Mouse (Mus musculus) inflammation-experienced regulatory T-cells, adult 6 months (primary cell): ENCODE results near the gene Gm13420. TPM values are rescaled to one million over a fixed set of nuclear protein-coding genes. Genes with fewer than 3 reads are reported as not detected.
A peak's percentile ranks its signal among the peaks of the same experiment; 100 is the strongest.
"Not testable (repeated sequence)": the region's sequence is repeated elsewhere in the genome, so short reads cannot be mapped to it uniquely, and the experiment has no call there.

Experiments used
- ATAC-seq: one replicate; pipeline ENCODE4 v1.8.0; 2017
- polyA plus RNA-seq, 3 experiments: library from polyadenylated mRNA; unstranded; fragments of 100-300 nt; shearing (Covaris generic); gene quantifications; one replicate each; pipeline ENCODE4 v1.2.1; 2017

Gene Gm13420
- polyA plus RNA-seq, 3 experiments from 2014 or later = not detected

GRCm38 (mm10) chr2:29737209-29737925, 14.1 kb downstream of the Gm13420 start:
- no peak for ATAC-seq

GRCm38 (mm10) chr2:29735708-29736107, 15.8 kb downstream of the Gm13420 start:
- ATAC-seq = no peak

GRCm38 (mm10) chr2:29733348-29733747, 18.1 kb downstream of the Gm13420 start:
- no peak for ATAC-seq

GRCm38 (mm10) chr2:29732559-29732958, 18.9 kb downstream of the Gm13420 start:
- ATAC-seq = no peak

- no peak for ATAC-seq
Measured at GRCm38 (mm10) chr2:29731545-29731944, 19.9 kb downstream of the Gm13420 start.

- ATAC-seq = no peak
Measured at GRCm38 (mm10) chr2:29729500-29729899, 22.0 kb downstream of the Gm13420 start.

GRCm38 (mm10) chr2:29724664-29725365, 26.7 kb downstream of the Gm13420 start:
- ATAC-seq = peak; percentile 95

- no peak for ATAC-seq
Measured at GRCm38 (mm10) chr2:29723132-29723531, 28.4 kb downstream of the Gm13420 start.

- no peak for ATAC-seq
Measured at GRCm38 (mm10) chr2:29718581-29718980, 32.9 kb downstream of the Gm13420 start.

GRCm38 (mm10) chr2:29716691-29717090, 34.8 kb downstream of the Gm13420 start:
- ATAC-seq = no peak

- no peak for ATAC-seq
Measured at GRCm38 (mm10) chr2:29716143-29716542, 35.3 kb downstream of the Gm13420 start.

- no peak for ATAC-seq
Measured at GRCm38 (mm10) chr2:29714127-29714526, 37.4 kb downstream of the Gm13420 start.

GRCm38 (mm10) chr2:29713501-29713900, 38.0 kb downstream of the Gm13420 start:
- ATAC-seq = no peak

- no peak for ATAC-seq
Measured at GRCm38 (mm10) chr2:29711877-29712276, 39.6 kb downstream of the Gm13420 start.

GRCm38 (mm10) chr2:29711038-29711437, 40.4 kb downstream of the Gm13420 start:
- ATAC-seq = no peak

- ATAC-seq = not testable (repeated sequence)
Measured at GRCm38 (mm10) chr2:29708209-29708608, 43.3 kb downstream of the Gm13420 start.

- ATAC-seq = no peak
Measured at GRCm38 (mm10) chr2:29707731-29708130, 43.8 kb downstream of the Gm13420 start.

GRCm38 (mm10) chr2:29706726-29707620, 44.5 kb downstream of the Gm13420 start:
- peak; percentile 73 for ATAC-seq

- no peak for ATAC-seq
Measured at GRCm38 (mm10) chr2:29705493-29705892, 46.0 kb downstream of the Gm13420 start.

- ATAC-seq = no peak
Measured at GRCm38 (mm10) chr2:29703104-29704081, 48.1 kb downstream of the Gm13420 start.

GRCm38 (mm10) chr2:29702189-29702588, 49.3 kb downstream of the Gm13420 start:
- no peak for ATAC-seq

- no peak for ATAC-seq
Measured at GRCm38 (mm10) chr2:29701393-29701792, 50.1 kb downstream of the Gm13420 start.
